Mouse (Mus musculus): Measurements from ENCODE around the gene Fabp3. TPM values are rescaled to one million over a fixed set of nuclear protein-coding genes. Genes with fewer than 3 reads are reported as not detected.

Gene Fabp3
- polyA plus RNA-seq, 1 experiment from 2014 or later, result 170 TPM

- Histone ChIP-seq H3K4me1 (ENCODE audit: control insufficient read depth, insufficient read depth, low read length) (no peaks in the 10 kb centered on the region), H3K27ac (replicated peaks; ENCODE audit: low read depth, low read length) (no peak overlapping the region), H3K36me3 (ENCODE audit: control insufficient read depth, insufficient read depth, low read length) (no peaks in the 10 kb centered on the region), H3K27me3 (ENCODE audit: control insufficient read depth, insufficient read depth, low read length) (no peaks in the 10 kb centered on the region), H3K9ac (replicated peaks; ENCODE audit: low read length) (no peak overlapping the region), H3K4me3 (replicated peaks; ENCODE audit: low read depth, low read length) (no peak overlapping the region), H3K4me2 (ENCODE audit: low read length) (no peak overlapping the region), H3K9me3 (ENCODE audit: control insufficient read depth, low read length) (no peaks in the 10 kb centered on the region)
- no peak for ATAC-seq (ENCODE audit: low FRiP score, low TSS enrichment)
- 87% methylated on average over 9 of the region's 9 CpGs for WGBS
- no peak for DNase-seq
Measured at GRCm38 (mm10) chr4:130283826-130284225, 24.6 kb upstream of the Fabp3 start.

DNA sequence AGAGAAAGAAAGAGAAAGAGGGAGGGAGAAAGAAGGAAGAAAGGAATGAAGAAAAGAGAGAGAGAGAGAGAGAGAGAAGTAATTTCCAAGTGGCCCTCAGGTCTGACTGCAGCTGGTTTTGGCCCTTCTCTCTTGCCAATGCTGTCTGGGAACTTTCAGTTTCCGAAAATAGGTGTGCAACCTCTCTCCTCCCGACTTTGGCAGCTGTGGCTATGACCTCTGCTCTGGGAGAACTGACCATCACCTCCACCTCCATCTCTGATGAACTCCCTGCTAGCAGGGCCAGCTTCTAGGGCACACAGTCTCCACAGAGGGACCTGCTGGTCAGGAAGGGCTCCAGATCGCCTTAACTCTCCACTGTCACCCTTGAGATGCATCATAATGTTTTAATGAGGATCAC lies 21.9 kb upstream of the Fabp3 start:
- Histone ChIP-seq H3K4me1 (ENCODE audit: control insufficient read depth, insufficient read depth, low read length) (no peaks in the 10 kb centered on the region), H3K9ac (replicated peaks; ENCODE audit: low read length) (no peak overlapping the region), H3K4me2 (ENCODE audit: low read length) (no peak overlapping the region), H3K27ac (replicated peaks; ENCODE audit: low read depth, low read length) (no peak overlapping the region), H3K36me3 (ENCODE audit: control insufficient read depth, insufficient read depth, low read length) (no peaks in the 10 kb centered on the region), H3K27me3 (ENCODE audit: control insufficient read depth, insufficient read depth, low read length) (no peaks in the 10 kb centered on the region), H3K4me3 (replicated peaks; ENCODE audit: low read depth, low read length) (no peak overlapping the region), H3K9me3 (ENCODE audit: control insufficient read depth, low read length) (no peaks in the 10 kb centered on the region)
- no peak for DNase-seq
- ATAC-seq (ENCODE audit: low FRiP score, low TSS enrichment), result no peak
- WGBS, result 64% methylated on average over 3 of the region's 3 CpGs

DNA sequence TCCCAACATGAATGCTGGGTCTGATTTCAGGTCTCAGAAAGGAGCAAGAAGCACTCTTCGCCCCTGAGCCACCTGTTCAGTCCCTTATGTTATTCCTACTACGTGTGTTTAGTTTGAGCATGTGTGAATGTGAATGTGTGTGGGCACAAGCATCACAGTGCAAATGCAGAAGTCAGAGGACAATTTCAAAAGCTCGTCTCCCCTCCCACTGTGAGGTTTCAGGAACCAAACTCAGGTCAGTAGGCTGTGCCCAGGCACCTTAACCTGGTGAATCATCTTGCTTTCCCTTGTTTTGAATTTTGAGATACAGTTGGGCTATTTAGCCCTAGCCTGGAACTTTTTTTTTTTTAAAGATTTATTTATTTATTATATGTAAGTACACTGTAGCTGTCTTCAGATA lies 18.6 kb upstream of the Fabp3 start:
- H3K27ac ChIP-seq (replicated peaks; ENCODE audit: low read depth, low read length), result no peak overlapping the region
- H3K9ac ChIP-seq (replicated peaks; ENCODE audit: low read length), result no peak overlapping the region
- H3K4me2 ChIP-seq (ENCODE audit: low read length), result no peak overlapping the region
- 82% methylated on average over 3 of the region's 3 CpGs for WGBS
- H3K36me3 ChIP-seq (ENCODE audit: control insufficient read depth, insufficient read depth, low read length), result no peaks in the 10 kb centered on the region
- H3K9me3 ChIP-seq (ENCODE audit: control insufficient read depth, low read length), result no peaks in the 10 kb centered on the region
- no peaks in the 10 kb centered on the region for H3K4me1 ChIP-seq (ENCODE audit: control insufficient read depth, insufficient read depth, low read length)
- ATAC-seq (ENCODE audit: low FRiP score, low TSS enrichment) (no peak), DNase-seq (no peak)
- H3K27me3 ChIP-seq (ENCODE audit: control insufficient read depth, insufficient read depth, low read length), result no peaks in the 10 kb centered on the region
- H3K4me3 ChIP-seq (replicated peaks; ENCODE audit: low read depth, low read length), result no peak overlapping the region

DNA sequence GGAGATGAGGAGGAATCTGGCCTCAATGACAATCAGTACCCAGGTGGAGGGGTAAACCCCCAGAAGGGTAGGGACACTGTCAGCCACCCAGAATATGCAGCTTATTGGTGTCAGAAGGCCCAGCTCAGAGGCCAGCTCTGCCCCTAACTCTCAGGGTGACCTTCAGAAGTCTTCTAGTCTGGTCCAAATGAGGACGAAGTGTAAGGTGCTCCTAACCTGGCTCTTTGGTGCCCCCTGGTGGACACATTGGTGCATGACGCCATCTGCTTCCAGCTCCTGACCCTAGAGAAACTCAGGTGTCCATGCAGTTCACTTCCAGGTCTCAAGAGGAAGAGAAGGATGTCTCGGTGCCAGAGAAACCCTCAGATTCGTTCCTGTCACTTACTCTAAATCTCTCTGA lies 16.1 kb upstream of the Fabp3 start:
- H3K27ac ChIP-seq (replicated peaks; ENCODE audit: low read depth, low read length), result no peak overlapping the region
- H3K9me3 ChIP-seq (ENCODE audit: control insufficient read depth, low read length), result no peaks in the 10 kb centered on the region
- H3K4me3 ChIP-seq (replicated peaks; ENCODE audit: low read depth, low read length), result no peak overlapping the region
- no peaks in the 10 kb centered on the region for H3K27me3 ChIP-seq (ENCODE audit: control insufficient read depth, insufficient read depth, low read length)
- no peaks in the 10 kb centered on the region for H3K4me1 ChIP-seq (ENCODE audit: control insufficient read depth, insufficient read depth, low read length)
- no peak overlapping the region for H3K9ac ChIP-seq (replicated peaks; ENCODE audit: low read length)
- whole genome bisulfite sequencing, result 2% methylated on average over 4 of the region's 4 CpGs
- peak; percentile 37; the same call in 1 of the 2 replicates for ATAC-seq (ENCODE audit: low FRiP score, low TSS enrichment)
- no peak overlapping the region for H3K4me2 ChIP-seq (ENCODE audit: low read length)
- H3K36me3 ChIP-seq (ENCODE audit: control insufficient read depth, insufficient read depth, low read length), result no peaks in the 10 kb centered on the region
- DNase-seq, result peak; percentile 92

GRCm38 (mm10) chr4:130294513-130294912 lies 13.9 kb upstream of the Fabp3 start:
- H3K27ac ChIP-seq (replicated peaks; ENCODE audit: low read depth, low read length), result no peak overlapping the region
- no peak overlapping the region for H3K4me2 ChIP-seq (ENCODE audit: low read length)
- 82% methylated on average over 8 of the region's 8 CpGs for WGBS
- DNase-seq (no peak), ATAC-seq (ENCODE audit: low FRiP score, low TSS enrichment) (no peak)
- no peaks in the 10 kb centered on the region for H3K9me3 ChIP-seq (ENCODE audit: control insufficient read depth, low read length)
- H3K36me3 ChIP-seq (ENCODE audit: control insufficient read depth, insufficient read depth, low read length), result no peaks in the 10 kb centered on the region
- no peak overlapping the region for H3K9ac ChIP-seq (replicated peaks; ENCODE audit: low read length)
- H3K4me1 ChIP-seq (ENCODE audit: control insufficient read depth, insufficient read depth, low read length), result no peaks in the 10 kb centered on the region
- no peaks in the 10 kb centered on the region for H3K27me3 ChIP-seq (ENCODE audit: control insufficient read depth, insufficient read depth, low read length)
- no peak overlapping the region for H3K4me3 ChIP-seq (replicated peaks; ENCODE audit: low read depth, low read length)

- DNase-seq, result no peak
- ATAC-seq (ENCODE audit: low FRiP score, low TSS enrichment), result no peak
- Histone ChIP-seq H3K36me3 (ENCODE audit: control insufficient read depth, insufficient read depth, low read length) (no peaks in the 10 kb centered on the region), H3K9me3 (ENCODE audit: control insufficient read depth, low read length) (no peaks in the 10 kb centered on the region), H3K27ac (replicated peaks; ENCODE audit: low read depth, low read length) (no peak overlapping the region), H3K9ac (replicated peaks; ENCODE audit: low read length) (no peak overlapping the region), H3K4me2 (ENCODE audit: low read length) (no peak overlapping the region), H3K4me1 (ENCODE audit: control insufficient read depth, insufficient read depth, low read length) (no peaks in the 10 kb centered on the region), H3K27me3 (ENCODE audit: control insufficient read depth, insufficient read depth, low read length) (no peaks in the 10 kb centered on the region), H3K4me3 (replicated peaks; ENCODE audit: low read depth, low read length) (no peak overlapping the region)
- WGBS, result 56% methylated on average over 23 of the region's 23 CpGs
Measured at GRCm38 (mm10) chr4:130295047-130295745, 13.2 kb upstream of the Fabp3 start.

GRCm38 (mm10) chr4:130296243-130296965 lies 12.0 kb upstream of the Fabp3 start:
- no peaks in the 10 kb centered on the region for H3K9me3 ChIP-seq (ENCODE audit: control insufficient read depth, low read length)
- WGBS, result 84% methylated on average over 13 of the region's 13 CpGs
- H3K4me2 ChIP-seq (ENCODE audit: low read length), result no peak overlapping the region

DNA sequence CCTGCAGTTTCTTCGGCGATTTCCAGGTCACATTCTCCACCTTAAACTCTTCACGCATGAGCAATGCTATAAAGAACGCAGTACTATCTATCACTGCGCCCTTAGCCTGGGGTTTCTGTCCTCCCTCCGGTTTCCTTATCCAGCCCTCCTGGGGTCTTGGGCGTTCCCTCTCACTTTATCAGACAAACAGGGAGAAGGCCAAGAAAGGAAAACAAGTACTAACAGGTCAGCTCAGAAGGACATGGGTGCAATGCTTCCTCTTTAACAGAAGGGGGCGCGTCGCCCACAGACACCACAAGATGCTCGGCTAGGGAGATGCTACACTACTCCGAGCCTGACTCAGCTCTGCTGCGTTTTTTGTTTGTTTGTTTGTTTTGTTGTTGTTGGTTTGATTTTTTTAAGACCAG lies 11.3 kb upstream of the Fabp3 start:
- no peak overlapping the region for H3K9ac ChIP-seq (replicated peaks; ENCODE audit: low read length)
- no peak overlapping the region for H3K27ac ChIP-seq (replicated peaks; ENCODE audit: low read depth, low read length)
- no peaks in the 10 kb centered on the region for H3K4me1 ChIP-seq (ENCODE audit: control insufficient read depth, insufficient read depth, low read length)
- no peak overlapping the region for H3K4me2 ChIP-seq (ENCODE audit: low read length)
- DNase-seq (peak; percentile 68), ATAC-seq (ENCODE audit: low FRiP score, low TSS enrichment) (no peak)
- 18% methylated on average over 13 of the region's 13 CpGs for WGBS
- H3K9me3 ChIP-seq (ENCODE audit: control insufficient read depth, low read length), result no peaks in the 10 kb centered on the region
- H3K36me3 ChIP-seq (ENCODE audit: control insufficient read depth, insufficient read depth, low read length), result no peaks in the 10 kb centered on the region
- H3K27me3 ChIP-seq (ENCODE audit: control insufficient read depth, insufficient read depth, low read length), result no peaks in the 10 kb centered on the region
- H3K4me3 ChIP-seq (replicated peaks; ENCODE audit: low read depth, low read length), result no peak overlapping the region

More at GRCm38 (mm10) chr4:130296243-130296965, 12.0 kb upstream of the Fabp3 start:
- Histone ChIP-seq H3K4me1 (ENCODE audit: control insufficient read depth, insufficient read depth, low read length) (no peaks in the 10 kb centered on the region), H3K9ac (replicated peaks; ENCODE audit: low read length) (no peak overlapping the region), H3K4me3 (replicated peaks; ENCODE audit: low read depth, low read length) (no peak overlapping the region), H3K27me3 (ENCODE audit: control insufficient read depth, insufficient read depth, low read length) (no peaks in the 10 kb centered on the region), H3K36me3 (ENCODE audit: control insufficient read depth, insufficient read depth, low read length) (no peaks in the 10 kb centered on the region), H3K27ac (replicated peaks; ENCODE audit: low read depth, low read length) (no peak overlapping the region)
- ATAC-seq (ENCODE audit: low FRiP score, low TSS enrichment) (no peak), DNase-seq (no peak)

Measured in midbrain, embryonic 14.5 days (tissue).